23 mouse cellular contexts compared by ENCODE assay signal in the genomic region with DNA sequence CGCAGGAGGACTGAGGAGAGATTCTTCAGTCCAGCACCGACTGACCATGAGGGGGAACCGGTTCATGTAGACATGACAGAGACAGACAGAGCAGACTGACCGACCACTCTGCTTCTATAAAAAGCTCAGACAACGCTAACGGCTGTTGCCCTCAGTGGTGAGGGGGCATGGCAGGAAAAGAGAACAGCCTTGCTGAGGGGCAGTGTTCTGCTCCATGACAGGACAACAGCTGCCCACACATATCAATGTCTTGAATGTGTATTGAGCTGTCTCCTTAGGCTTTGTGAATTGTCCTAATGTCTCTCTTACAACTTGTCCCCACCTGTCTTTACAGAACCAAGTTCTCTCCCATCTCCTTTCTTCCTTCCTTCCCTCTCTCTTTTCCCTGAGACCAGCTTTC. TPM values are rescaled to one million over a fixed set of nuclear protein-coding genes. Genes with fewer than 3 reads are reported as not detected.
DNase-seq lines count a peak whose midpoint lies in the region; ATAC-seq lines count a peak whose summit lies in the region.
"Had no signal": no experiment of that assay in that cellular context is flagged by ENCODE, and none has a peak within 500 bp of the region (broad histone marks: within the 10 kb centered on the region; RNA-seq: fewer than 3 reads in every experiment).

No protein-coding gene starts in this region.

- H3K27me3 ChIP-seq in heart, embryonic 12.5 days (replicated peaks) = no peaks in the 10 kb centered on the region
- no peaks in the 10 kb centered on the region for H3K27me3 ChIP-seq in kidney, embryonic 15.5 days
- H3K27me3 ChIP-seq: embryonic facial prominence, embryonic 12.5 days; forebrain, embryonic 12.5 days; hindbrain, embryonic 15.5 days; liver, embryonic 12.5 days; neural tube, embryonic 15.5 days had no signal

- 0 out of 2 replicates have a peak overlapping the region, but pooled peaks have one; percentile 35 for H3K4me2 ChIP-seq in heart, embryonic 12.5 days
- no peak overlapping the region for H3K4me2 ChIP-seq in kidney, embryonic 15.5 days
- H3K4me2 ChIP-seq: embryonic facial prominence, embryonic 12.5 days; forebrain, embryonic 12.5 days; hindbrain, embryonic 15.5 days; liver, embryonic 12.5 days; midbrain, embryonic 11.5 days; neural tube, embryonic 15.5 days had no signal

- 21% methylated on average over 6 of the region's 6 CpGs for WGBS in heart, embryonic 12.5 days
- WGBS in kidney, embryonic 15.5 days = 43% methylated on average over 6 of the region's 6 CpGs

- no peak for ATAC-seq in heart, embryonic 12.5 days (ENCODE audit: insufficient number of reproducible peaks, low FRiP score)
- peak; percentile 54; the same call in 1 of the 2 replicates for ATAC-seq in kidney, embryonic 15.5 days (replicated peaks; ENCODE audit: low FRiP score)
- ATAC-seq: liver, embryonic 12.5 days had no signal

- no peak overlapping the region for H3K4me3 ChIP-seq in heart, embryonic 12.5 days
- no peak overlapping the region for H3K4me3 ChIP-seq in kidney, embryonic 15.5 days (replicated peaks)
- H3K4me3 ChIP-seq: embryonic facial prominence, embryonic 12.5 days; erythroblast, embryonic 14.5 days; forebrain, embryonic 12.5 days; hindbrain, embryonic 15.5 days; liver, embryonic 12.5 days; neural tube, embryonic 15.5 days had no signal

- no peak for DNase-seq in heart, postnatal 36 days
- DNase-seq in kidney, adult 8-10 months = no peak
- peak; percentile 12 for DNase-seq in retina, postnatal 1 day
- no peak for DNase-seq in retina, embryonic 14.5 days (ENCODE audit: low spot score)
- DNase-seq in thymus, adult 18-20 months = no peak
- DNase-seq: adrenal gland, adult 2 months; B cell, adult 2 months; cerebellum, adult 11 months; cerebellum, adult 9-11 months; kidney, adult 2 months; layer of hippocampus, postnatal 36 days; lung, adult 2 months; lung, postnatal 14 days had no signal

- intact Hi-C loops in heart, postnatal 36 days (cut with DNase I) = no loop called here

- no peak overlapping the region for H3K9ac ChIP-seq in heart, embryonic 12.5 days
- no peak overlapping the region for H3K9ac ChIP-seq in kidney, embryonic 15.5 days
- H3K9ac ChIP-seq: embryonic facial prominence, embryonic 12.5 days; forebrain, embryonic 12.5 days; hindbrain, embryonic 15.5 days; liver, embryonic 12.5 days; neural tube, embryonic 15.5 days had no signal

- H3K9me3 ChIP-seq in heart, embryonic 12.5 days (replicated peaks) = no peaks in the 10 kb centered on the region
- no peaks in the 10 kb centered on the region for H3K9me3 ChIP-seq in kidney, embryonic 15.5 days (replicated peaks)
- H3K9me3 ChIP-seq: embryonic facial prominence, embryonic 12.5 days; forebrain, embryonic 12.5 days; hindbrain, embryonic 15.5 days; liver, embryonic 12.5 days; neural tube, embryonic 15.5 days had no signal

- H3K27ac ChIP-seq in heart, embryonic 12.5 days (ENCODE audit: poor library complexity, severe bottlenecking) = peak overlapping the region; percentile 46; the same call in 1 of the 2 replicates
- H3K27ac ChIP-seq in kidney, embryonic 15.5 days = no peak overlapping the region
- H3K27ac ChIP-seq: embryonic facial prominence, embryonic 12.5 days; forebrain, embryonic 12.5 days; hindbrain, embryonic 15.5 days; liver, embryonic 12.5 days; neural tube, embryonic 15.5 days; stomach, postnatal 0 days had no signal

- no peaks in the 10 kb centered on the region for H3K36me3 ChIP-seq in heart, embryonic 12.5 days
- no peaks in the 10 kb centered on the region for H3K36me3 ChIP-seq in kidney, embryonic 15.5 days
- H3K36me3 ChIP-seq: embryonic facial prominence, embryonic 12.5 days; forebrain, embryonic 12.5 days; hindbrain, embryonic 15.5 days; liver, embryonic 12.5 days had no signal

- H3K4me1 ChIP-seq in heart, embryonic 12.5 days (replicated peaks) = peaks cover 12% of the 10 kb centered on the region
- H3K4me1 ChIP-seq in kidney, embryonic 15.5 days = 0 out of 2 replicates have a peak, but pooled peaks cover 6% of the 10 kb centered on the region
- H3K4me1 ChIP-seq: embryonic facial prominence, embryonic 12.5 days; forebrain, embryonic 12.5 days; hindbrain, embryonic 15.5 days had no signal

RNA-seq across cellular contexts. Expression of a gene that starts 49.4 kb away (rescaled TPM):
- 8.2 and 8.5 TPM in 2 replicates for polyA plus RNA-seq in heart, embryonic 12.5 days (2016; fragmentation: Nextera tagmentation; extraction: Ambion mirVana)
- total RNA-seq in heart, postnatal 36 days (2021) = 1 to 10 TPM; 6.5 to 6.9 TPM
- 17.8 and 18.0 TPM in 2 replicates for polyA plus RNA-seq in kidney, embryonic 15.5 days (2015; fragmentation: Nextera tagmentation; extraction: Ambion mirVana)

RNA-seq across cellular contexts. Expression of a gene that starts 49.5 kb away (rescaled TPM):
- 2,772 and 2,882 TPM in 2 replicates for polyA plus RNA-seq in heart, embryonic 12.5 days (2016; fragmentation: Nextera tagmentation; extraction: Ambion mirVana)
- 1,000 to 10,000 TPM; 1,083 to 1,160 TPM for total RNA-seq in heart, postnatal 36 days (2021)
- 4,779 and 4,974 TPM in 2 replicates for polyA plus RNA-seq in kidney, embryonic 15.5 days (2015; fragmentation: Nextera tagmentation; extraction: Ambion mirVana)
